Mouse (Mus musculus): ENCODE results near the gene Lzic. TPM values are rescaled to one million over a fixed set of nuclear protein-coding genes. Genes with fewer than 3 reads are reported as not detected.

The Lzic gene
- total and polyA plus RNA-seq, 2 experiments = 5.3 to 5.7 TPM

DNA sequence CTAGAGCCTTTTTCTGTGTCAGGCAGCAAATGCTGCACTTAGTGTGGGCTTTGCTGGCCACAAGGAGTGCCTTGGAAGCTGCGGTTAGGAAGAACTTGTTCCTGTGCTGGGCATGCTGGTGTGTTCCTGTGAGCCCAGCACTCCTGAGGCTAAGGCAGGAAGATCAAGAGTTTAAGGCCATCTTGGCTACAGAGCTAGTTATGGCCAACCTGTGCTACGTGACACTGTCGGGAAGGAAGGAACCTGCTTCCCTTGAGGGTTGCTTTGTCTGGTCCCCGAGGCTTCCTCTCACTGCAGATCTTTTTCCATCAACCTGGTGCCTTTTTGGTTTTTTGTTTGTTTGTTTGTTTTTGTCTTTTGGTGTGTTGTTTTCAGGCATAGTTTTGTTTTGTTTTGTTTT, 40.1 kb downstream of the Lzic start:
- no peaks in the 10 kb centered on the region; the same call in 1 of the 2 replicates for H3K79me2 ChIP-seq (ENCODE audit: control insufficient read depth, insufficient read depth, low read length)
- H3K36me3 ChIP-seq (ENCODE audit: control insufficient read depth, insufficient read depth, low read length) = no peaks in the 10 kb centered on the region
- TF ChIP-seq POLR2A (IDR thresholded peaks at IDR 0.05; ENCODE audit: extremely low read depth, insufficient read depth, low read length) = no peak
- no peak overlapping the region for H3K27ac ChIP-seq (replicated peaks; ENCODE audit: insufficient read depth, low read depth, low read length)
- H3K9ac ChIP-seq (ENCODE audit: low read depth, low read length) = no peak overlapping the region
- H3K4me3 ChIP-seq (ENCODE audit: insufficient read depth, low read depth, low read length) = no peak overlapping the region
- H3K4me1 ChIP-seq (ENCODE audit: control insufficient read depth, insufficient read depth, low read length) = peaks cover 3% of the 10 kb centered on the region
- H3K27me3 ChIP-seq (ENCODE audit: control insufficient read depth, insufficient read depth, low read length) = no peaks in the 10 kb centered on the region
- DNase-seq (ENCODE audit: extremely low read depth, low read depth, low spot score) = no peak
- 90% methylated on average over 4 of the region's 4 CpGs for WGBS

DNA sequence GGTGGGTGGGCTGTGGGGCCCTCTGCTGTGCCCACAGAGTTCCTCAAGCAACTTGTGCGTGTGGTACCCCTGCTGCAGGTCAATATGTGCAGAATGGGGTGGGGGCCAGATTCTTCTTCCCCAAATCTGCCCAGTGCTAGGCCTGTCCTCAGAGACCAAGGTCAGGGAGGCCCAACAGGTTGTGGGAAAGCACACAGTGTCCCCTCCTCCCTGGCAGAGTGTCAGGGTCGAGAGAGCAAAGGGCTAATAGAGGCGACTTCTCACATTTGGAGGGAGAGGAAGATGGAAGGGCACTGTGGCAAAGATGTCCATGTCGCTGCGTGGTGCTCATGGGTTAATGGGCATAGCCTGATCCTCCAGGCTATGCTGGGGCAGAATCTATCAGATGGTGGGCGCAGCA, 40.8 kb downstream of the Lzic start:
- TF ChIP-seq CTCF (IDR thresholded peaks at IDR 0.05; ENCODE audit: low read depth, low read length) (no peak), POLR2A (IDR thresholded peaks at IDR 0.05; ENCODE audit: extremely low read depth, insufficient read depth, low read length) (no peak)
- no peak overlapping the region for H3K9ac ChIP-seq (ENCODE audit: low read depth, low read length)
- no peaks in the 10 kb centered on the region for H3K36me3 ChIP-seq (ENCODE audit: control insufficient read depth, insufficient read depth, low read length)
- H3K27ac ChIP-seq (replicated peaks; ENCODE audit: insufficient read depth, low read depth, low read length) = no peak overlapping the region
- H3K4me3 ChIP-seq (ENCODE audit: insufficient read depth, low read depth, low read length) = no peak overlapping the region
- no peaks in the 10 kb centered on the region for H3K4me1 ChIP-seq (ENCODE audit: control insufficient read depth, insufficient read depth, low read length)
- peak; percentile 53 for DNase-seq (ENCODE audit: extremely low read depth, low read depth, low spot score)
- no peaks in the 10 kb centered on the region; the same call in 1 of the 2 replicates for H3K79me2 ChIP-seq (ENCODE audit: control insufficient read depth, insufficient read depth, low read length)
- WGBS = 56% methylated on average over 6 of the region's 6 CpGs
- H3K27me3 ChIP-seq (ENCODE audit: control insufficient read depth, insufficient read depth, low read length) = no peaks in the 10 kb centered on the region

DNA sequence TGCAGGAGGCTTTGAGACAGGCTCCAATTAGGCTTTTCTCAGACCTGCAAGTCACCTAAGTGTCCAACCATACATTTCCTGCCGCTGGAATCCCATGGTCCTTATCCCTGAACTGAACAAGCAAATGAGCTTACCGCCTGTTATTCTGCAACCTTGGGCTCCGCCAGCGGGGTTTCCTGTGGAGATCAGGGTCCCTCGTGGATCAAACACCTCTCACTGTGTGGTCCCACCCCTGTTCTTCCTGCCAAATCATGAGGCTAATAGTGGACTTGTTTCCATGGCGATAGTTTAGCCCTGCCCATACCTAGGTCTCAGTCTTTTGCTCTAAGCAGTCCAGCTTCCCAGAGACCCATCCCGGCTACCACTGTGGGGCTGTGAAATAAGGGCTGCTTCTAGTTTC, 41.3 kb downstream of the Lzic start:
- Histone ChIP-seq H3K27ac (replicated peaks; ENCODE audit: insufficient read depth, low read depth, low read length) (no peak overlapping the region), H3K4me3 (ENCODE audit: insufficient read depth, low read depth, low read length) (no peak overlapping the region), H3K27me3 (ENCODE audit: control insufficient read depth, insufficient read depth, low read length) (no peaks in the 10 kb centered on the region), H3K79me2 (ENCODE audit: control insufficient read depth, insufficient read depth, low read length) (no peaks in the 10 kb centered on the region; the same call in 1 of the 2 replicates), H3K4me1 (ENCODE audit: control insufficient read depth, insufficient read depth, low read length) (no peaks in the 10 kb centered on the region), H3K36me3 (ENCODE audit: control insufficient read depth, insufficient read depth, low read length) (no peaks in the 10 kb centered on the region), H3K9ac (ENCODE audit: low read depth, low read length) (no peak overlapping the region)
- DNase-seq (ENCODE audit: extremely low read depth, low read depth, low spot score) = no peak
- TF ChIP-seq POLR2A (IDR thresholded peaks at IDR 0.05; ENCODE audit: extremely low read depth, insufficient read depth, low read length) (no peak), CTCF (IDR thresholded peaks at IDR 0.05; ENCODE audit: low read depth, low read length) (no peak)
- WGBS = 67% methylated on average over 7 of the region's 7 CpGs

- Histone ChIP-seq H3K27me3 (ENCODE audit: control insufficient read depth, insufficient read depth, low read length) (no peaks in the 10 kb centered on the region), H3K4me3 (ENCODE audit: insufficient read depth, low read depth, low read length) (no peak overlapping the region), H3K79me2 (ENCODE audit: control insufficient read depth, insufficient read depth, low read length) (no peaks in the 10 kb centered on the region; the same call in 1 of the 2 replicates), H3K36me3 (ENCODE audit: control insufficient read depth, insufficient read depth, low read length) (no peaks in the 10 kb centered on the region), H3K9ac (ENCODE audit: low read depth, low read length) (no peak overlapping the region), H3K4me1 (ENCODE audit: control insufficient read depth, insufficient read depth, low read length) (no peaks in the 10 kb centered on the region), H3K27ac (replicated peaks; ENCODE audit: insufficient read depth, low read depth, low read length) (no peak overlapping the region)
- TF ChIP-seq POLR2A (IDR thresholded peaks at IDR 0.05; ENCODE audit: extremely low read depth, insufficient read depth, low read length) (no peak), CTCF (IDR thresholded peaks at IDR 0.05; ENCODE audit: low read depth, low read length) (no peak)
- 88% methylated on average over 15 of the region's 15 CpGs for WGBS
- DNase-seq (ENCODE audit: extremely low read depth, low read depth, low spot score) = no peak
These were observed 42.8 kb downstream of the Lzic start for GRCm38 (mm10) chr4:149527621-149528354.

- H3K4me1 ChIP-seq (ENCODE audit: control insufficient read depth, insufficient read depth, low read length) = no peaks in the 10 kb centered on the region
- no peaks in the 10 kb centered on the region for H3K36me3 ChIP-seq (ENCODE audit: control insufficient read depth, insufficient read depth, low read length)
- H3K79me2 ChIP-seq (ENCODE audit: control insufficient read depth, insufficient read depth, low read length) = no peaks in the 10 kb centered on the region; the same call in 1 of the 2 replicates
- no peaks in the 10 kb centered on the region for H3K27me3 ChIP-seq (ENCODE audit: control insufficient read depth, insufficient read depth, low read length)
- 77% methylated on average over 6 of the region's 6 CpGs for WGBS
- TF ChIP-seq POLR2A (IDR thresholded peaks at IDR 0.05; ENCODE audit: extremely low read depth, insufficient read depth, low read length) = no peak
- no peak for DNase-seq (ENCODE audit: extremely low read depth, low read depth, low spot score)
- no peak overlapping the region for H3K4me3 ChIP-seq (ENCODE audit: insufficient read depth, low read depth, low read length)
- H3K27ac ChIP-seq (replicated peaks; ENCODE audit: insufficient read depth, low read depth, low read length) = no peak overlapping the region
- no peak overlapping the region for H3K9ac ChIP-seq (ENCODE audit: low read depth, low read length)
These were observed 44.7 kb downstream of the Lzic start for GRCm38 (mm10) chr4:149529691-149530090.

DNA sequence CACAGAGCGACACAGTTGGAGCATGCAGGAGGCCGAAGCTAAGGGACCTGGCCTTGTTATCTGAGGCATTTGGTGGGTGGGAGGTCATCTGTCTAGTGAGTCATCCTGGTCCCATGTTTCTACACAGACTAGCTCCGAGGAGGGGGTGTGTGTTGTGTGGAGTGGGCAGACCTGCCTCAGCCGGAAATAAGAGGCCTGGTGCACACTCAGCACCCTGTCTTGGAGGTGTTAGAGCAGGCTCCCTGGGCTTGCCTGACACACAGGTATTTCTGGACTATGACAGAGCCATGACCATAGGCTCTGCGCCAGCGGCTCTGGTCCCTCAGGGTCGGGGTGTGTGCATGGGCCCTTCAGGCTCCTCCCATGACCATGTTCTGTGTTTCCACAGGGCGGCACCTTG, 54.4 kb downstream of the Lzic start:
- TF ChIP-seq POLR2A (IDR thresholded peaks at IDR 0.05; ENCODE audit: extremely low read depth, insufficient read depth, low read length) (no peak), CTCF (IDR thresholded peaks at IDR 0.05; ENCODE audit: low read depth, low read length) (no peak)
- no peak for DNase-seq (ENCODE audit: extremely low read depth, low read depth, low spot score)
- Histone ChIP-seq H3K4me1 (ENCODE audit: control insufficient read depth, insufficient read depth, low read length) (no peaks in the 10 kb centered on the region), H3K36me3 (ENCODE audit: control insufficient read depth, insufficient read depth, low read length) (no peaks in the 10 kb centered on the region), H3K79me2 (ENCODE audit: control insufficient read depth, insufficient read depth, low read length) (no peaks in the 10 kb centered on the region; the same call in 1 of the 2 replicates), H3K4me3 (ENCODE audit: insufficient read depth, low read depth, low read length) (no peak overlapping the region), H3K27ac (replicated peaks; ENCODE audit: insufficient read depth, low read depth, low read length) (no peak overlapping the region), H3K9ac (ENCODE audit: low read depth, low read length) (no peak overlapping the region), H3K27me3 (ENCODE audit: control insufficient read depth, insufficient read depth, low read length) (no peaks in the 10 kb centered on the region)
- WGBS = 78% methylated on average over 8 of the region's 8 CpGs

Data from liver, adult 2 months (tissue).